Mouse (Mus musculus) heart, postnatal 0 days (tissue): ENCODE measurements around the gene Apoh.

Experiments
- CTCF ChIP-seq: IDR thresholded peaks from 2 replicates; pipeline ENCODE4 v1.5.1; 2016; ENCODE audit warnings: antibody characterized with exemption, control low read depth, low read depth
- EP300 ChIP-seq: IDR thresholded peaks from 2 replicates; pipeline ENCODE4 v1.6.1; 2016; ENCODE audit warnings: antibody characterized with exemption, low read depth

- TF ChIP-seq CTCF (no peak), EP300 (no peak)
Measured at GRCm38 (mm10) chr11:108330818-108331217, 12.3 kb upstream of the Apoh start.
